Mouse (Mus musculus): ENCODE measurements around the gene Gm5169. TPM values are rescaled to one million over a fixed set of nuclear protein-coding genes. Genes with fewer than 3 reads are reported as not detected.
"Not testable (repeated sequence)": the region's sequence is repeated elsewhere in the genome, so short reads cannot be mapped to it uniquely, and the experiment has no call there.

The Gm5169 gene
- total RNA-seq (2021), result not detected

GRCm38 (mm10) chrX:25301355-25301754 lies at the start of gene Gm5169:
TSS of gene Gm5169 (minus strand) at chrX:25301455.
- DNase-seq, result not testable (repeated sequence)

DNA sequence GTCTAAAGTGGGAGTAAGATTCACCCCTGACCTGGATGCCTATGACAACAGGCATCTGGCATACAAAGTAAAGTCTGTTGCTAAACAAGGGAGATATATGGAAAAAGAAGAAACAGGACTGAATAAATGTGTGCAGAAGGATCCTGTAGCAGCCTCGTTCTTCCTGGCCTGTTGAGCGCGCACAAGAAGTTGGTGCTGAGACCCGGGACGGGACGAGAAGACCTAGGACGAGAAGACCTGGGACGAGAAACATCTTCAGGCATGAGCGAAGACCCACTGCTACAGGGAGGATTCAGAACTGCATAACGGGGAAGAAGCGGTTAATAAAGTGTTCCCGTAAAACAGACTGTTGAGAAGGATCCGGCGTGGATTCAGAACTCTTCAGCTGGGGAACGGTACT lies 46.2 kb upstream of the Gm5169 start:
- not testable (repeated sequence) for DNase-seq

Measured in heart, postnatal 4 days (tissue).